Mouse (Mus musculus): ENCODE results near the gene Acad11.

DNA sequence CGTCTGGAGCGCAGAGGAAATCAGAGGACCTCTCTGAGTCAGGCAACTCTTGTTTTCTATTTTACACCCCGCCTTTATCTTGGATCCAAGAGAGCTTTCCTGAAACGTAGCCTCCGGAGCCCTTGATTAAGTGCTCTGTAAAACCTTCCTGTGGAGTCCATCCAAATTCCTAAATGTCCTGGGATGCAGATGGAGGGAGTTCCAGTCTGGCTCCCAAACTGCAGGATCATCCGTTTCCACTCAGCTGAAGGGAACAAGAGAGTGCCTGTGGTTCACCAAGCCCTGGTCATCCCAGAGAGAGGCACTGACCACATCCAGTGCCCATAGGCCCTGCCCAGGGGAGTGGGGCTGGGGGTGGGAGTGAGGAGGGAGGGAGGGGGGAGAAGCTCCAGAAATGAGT lies 39.1 kb downstream of the Acad11 start:
- TF ChIP-seq GATA1 (IDR thresholded peaks at IDR 0.05; ENCODE audit: low read length) (no peak), TAL1 (IDR thresholded peaks at IDR 0.05; ENCODE audit: low read length) (no peak)

All from erythroblast, embryonic 14.5 days (primary cell).